Mouse (Mus musculus) retina, postnatal 7 days (tissue): ENCODE data around the gene H2al1c.
"Not testable (repeated sequence)": the region's sequence is repeated elsewhere in the genome, so short reads cannot be mapped to it uniquely, and the experiment has no call there.

Source experiments
- DNase-seq: peaks from one replicate; pipeline ENCODE4 v3.0.0-alpha.2; 2012; ENCODE audit warnings: low read depth, low spot score

H2al1c gene

DNA sequence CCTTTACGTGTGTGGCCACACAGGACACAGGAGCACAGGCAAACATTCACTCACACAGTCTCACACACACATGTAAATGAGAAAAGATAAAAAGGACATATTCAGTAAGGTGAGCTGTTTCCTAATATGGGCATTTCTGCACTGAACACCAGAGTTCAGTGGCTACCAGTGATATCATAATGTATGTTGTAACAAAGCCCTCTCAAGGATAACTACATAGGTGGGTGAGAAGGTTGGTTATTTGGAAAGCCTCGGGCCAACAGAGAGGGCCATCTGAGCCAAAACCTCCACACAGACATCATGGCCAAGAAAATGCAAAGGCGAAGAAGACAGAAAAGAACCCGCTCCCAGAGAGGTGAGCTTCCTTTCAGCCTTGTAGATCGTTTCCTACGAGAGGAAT, at the start of gene H2al1c:
TSS of gene H2al1c (plus strand) at position 301 of the 400 bp plus-strand sequence.
- not testable (repeated sequence) for DNase-seq

DNA sequence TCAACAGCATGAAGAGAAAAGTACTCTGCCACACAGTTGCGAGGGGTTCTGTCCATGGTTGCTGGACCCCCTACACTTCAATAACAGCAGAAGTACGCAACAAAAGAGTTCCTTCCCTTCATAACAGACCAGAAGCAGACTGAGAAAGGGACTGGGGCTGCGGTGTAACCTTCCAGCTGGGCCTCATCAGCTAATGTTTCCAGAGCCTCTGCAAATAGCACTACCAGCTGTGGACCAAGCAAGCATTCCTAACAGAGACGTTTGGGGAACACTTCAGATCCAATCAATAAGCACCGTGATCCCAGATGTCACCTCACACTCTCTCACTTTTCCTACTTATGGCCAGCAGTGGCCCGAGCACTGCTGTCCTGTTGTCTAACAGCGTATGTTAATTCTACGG, 40.5 kb upstream of the H2al1c start:
- DNase-seq, result no peak

DNA sequence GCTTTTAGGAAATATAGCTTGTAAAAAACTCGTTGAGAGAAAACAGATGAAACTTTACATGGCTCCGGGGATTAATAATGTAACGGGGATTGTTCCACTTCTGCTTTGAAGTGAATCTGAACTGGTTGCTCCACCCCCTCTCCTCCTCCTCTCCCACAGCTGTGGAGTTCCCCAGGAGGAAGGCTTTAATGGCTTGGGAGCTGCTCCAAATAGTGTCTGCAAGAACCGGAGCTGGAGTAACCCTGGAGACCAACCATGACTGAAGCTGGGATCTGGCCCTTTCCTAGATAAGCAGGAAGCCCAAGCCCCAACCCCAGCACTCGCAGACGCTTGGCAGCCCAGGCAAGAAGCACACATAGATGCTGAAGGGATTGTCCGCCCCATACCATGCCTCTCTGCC, 37.7 kb upstream of the H2al1c start:
- DNase-seq, result no peak

GRCm38 (mm10) chrX:11269074-11269473, 36.4 kb upstream of the H2al1c start:
- no peak for DNase-seq

DNA sequence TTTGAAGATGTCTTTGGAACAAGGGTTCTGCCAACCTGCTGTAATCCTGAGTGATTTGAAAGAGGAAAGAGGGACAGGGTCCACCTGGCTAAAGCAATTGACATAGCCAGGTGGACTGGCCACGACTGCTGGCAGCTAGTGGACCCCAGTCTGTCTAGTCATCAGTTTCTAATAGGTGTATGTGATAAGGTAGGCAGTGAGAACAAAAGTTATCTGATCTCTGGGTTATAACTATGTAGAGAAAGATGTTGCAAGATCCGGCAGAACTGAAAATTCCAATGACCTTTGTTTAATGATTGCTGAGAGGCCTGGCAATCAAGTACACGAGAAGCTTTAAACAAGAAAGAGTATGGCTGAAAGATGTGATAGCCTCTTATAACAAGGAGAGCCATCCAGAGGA, 32.3 kb upstream of the H2al1c start:
- no peak for DNase-seq

DNA sequence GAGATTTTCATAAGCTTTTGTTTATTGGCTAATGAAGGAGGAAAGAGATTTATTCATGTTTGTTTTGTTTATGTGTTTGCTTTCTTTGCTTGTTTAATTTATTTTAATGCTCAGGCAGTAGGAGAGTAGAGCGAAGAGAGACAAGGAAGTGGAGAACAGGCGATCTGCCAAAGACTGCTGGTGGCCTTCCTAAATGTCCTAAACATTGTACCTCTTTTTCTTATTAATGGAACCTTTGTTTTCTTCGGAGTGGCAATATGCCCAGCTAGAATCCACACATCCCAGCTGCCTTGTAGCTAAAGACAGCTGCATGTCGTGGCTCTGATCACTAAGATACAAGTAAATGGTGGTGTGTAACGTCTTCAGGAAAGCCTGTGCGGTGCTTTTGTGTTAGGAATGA, 28.4 kb upstream of the H2al1c start:
- DNase-seq, result no peak

- no peak for DNase-seq
Observed at GRCm38 (mm10) chrX:11280741-11281140, 24.7 kb upstream of the H2al1c start.

DNA sequence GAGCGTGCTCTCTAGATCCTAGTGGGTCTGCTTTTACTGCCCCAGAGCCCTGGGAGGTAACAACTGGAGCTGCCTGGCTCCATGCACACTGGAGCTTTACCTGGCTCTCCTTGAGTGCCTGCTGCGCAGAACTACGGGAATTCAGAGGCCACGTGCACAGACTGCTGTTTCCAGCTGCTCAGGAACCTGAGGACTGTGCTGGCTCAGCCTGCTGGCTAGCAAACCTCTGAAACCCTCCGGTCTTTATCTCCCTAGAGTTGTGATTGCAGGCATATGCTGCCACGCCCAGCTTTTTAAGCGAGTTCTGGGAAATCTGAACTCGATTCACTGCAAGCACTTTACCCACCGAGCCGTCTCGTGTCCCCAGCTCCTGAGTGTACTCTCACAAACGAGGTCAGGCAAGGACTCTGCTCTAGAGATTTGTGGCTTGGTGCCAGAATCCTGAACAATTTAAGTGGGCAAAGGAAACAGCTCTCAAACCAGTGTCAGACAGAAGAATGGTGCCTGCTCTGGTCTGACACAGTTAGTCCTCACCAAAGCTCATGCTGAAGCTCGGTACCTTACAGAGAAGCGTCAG, 17.1 kb upstream of the H2al1c start:
- no peak for DNase-seq

DNA sequence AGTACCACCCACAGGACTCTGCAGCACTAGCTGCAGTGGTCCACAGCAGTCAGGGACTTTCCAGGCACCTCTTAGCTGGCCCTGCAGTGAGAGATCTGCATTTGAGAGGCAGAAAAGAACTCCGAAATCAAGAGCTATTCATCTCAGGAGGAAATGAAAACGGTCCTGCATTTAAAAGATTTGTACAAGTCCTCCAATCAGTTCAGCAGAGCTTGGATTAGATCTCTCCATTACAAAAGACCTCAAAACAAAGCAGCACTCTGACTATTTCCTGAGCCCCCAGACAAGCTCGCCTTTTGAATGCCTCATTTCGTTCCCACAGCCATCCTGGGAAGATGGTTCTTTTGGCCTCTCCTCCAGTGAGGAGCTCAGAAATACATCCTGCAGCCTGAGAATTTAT, 16.2 kb upstream of the H2al1c start:
- DNase-seq, result no peak

GRCm38 (mm10) chrX:11298957-11299356, 6.5 kb upstream of the H2al1c start, which contains the start of gene H2al1a:
Gene H2al1a (plus strand): TSS chrX:11299257.
- not testable (repeated sequence) for DNase-seq

GRCm38 (mm10) chrX:11302132-11302531, 3.3 kb upstream of the H2al1c start, which contains the start of gene H2al1b:
Gene H2al1b (plus strand): TSS chrX:11302432.
- DNase-seq, result not testable (repeated sequence)

- not testable (repeated sequence) for DNase-seq
Observed at GRCm38 (mm10) chrX:11308524-11308923, 3.1 kb downstream of the H2al1c start, which contains the start of gene H2al1d. Gene H2al1d (plus strand): TSS chrX:11308824.

- DNase-seq, result not testable (repeated sequence)
Observed at GRCm38 (mm10) chrX:11311634-11312033, 6.2 kb downstream of the H2al1c start, which contains the start of gene H2al1e. Gene H2al1e (plus strand): TSS chrX:11311934.

DNA sequence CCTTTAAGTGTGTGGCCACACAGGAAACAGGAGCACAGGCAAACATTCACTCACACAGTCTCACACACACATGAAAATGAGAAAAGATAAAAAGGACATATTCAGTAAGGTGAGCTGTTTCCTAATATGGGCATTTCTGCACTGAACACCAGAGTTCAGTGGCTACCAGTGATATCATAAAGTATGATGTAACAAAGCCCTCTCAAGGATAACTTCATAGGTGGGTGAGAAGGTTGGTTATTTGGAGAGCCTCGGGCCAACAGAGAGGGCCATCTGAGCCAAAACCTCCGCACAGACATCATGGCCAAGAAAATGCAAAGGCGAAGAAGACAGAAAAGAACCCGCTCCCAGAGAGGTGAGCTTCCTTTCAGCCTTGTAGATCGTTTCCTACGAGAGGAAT, 9.4 kb downstream of the H2al1c start, which contains the start of gene H2al1f:
TSS of gene H2al1f (plus strand) at position 301 of the 400 bp plus-strand sequence.
- DNase-seq, result not testable (repeated sequence)

GRCm38 (mm10) chrX:11317956-11318355, 12.5 kb downstream of the H2al1c start, which contains the start of gene H2al1g:
Gene H2al1g (plus strand): TSS chrX:11318256.
- DNase-seq, result not testable (repeated sequence)

GRCm38 (mm10) chrX:11321192-11321591, 15.7 kb downstream of the H2al1c start, which contains the start of gene H2al1h:
Gene H2al1h (plus strand): TSS chrX:11321492.
- not testable (repeated sequence) for DNase-seq

GRCm38 (mm10) chrX:11324359-11324758, 18.9 kb downstream of the H2al1c start, which contains the start of gene H2al1i:
Gene H2al1i (plus strand): TSS chrX:11324659.
- not testable (repeated sequence) for DNase-seq

DNA sequence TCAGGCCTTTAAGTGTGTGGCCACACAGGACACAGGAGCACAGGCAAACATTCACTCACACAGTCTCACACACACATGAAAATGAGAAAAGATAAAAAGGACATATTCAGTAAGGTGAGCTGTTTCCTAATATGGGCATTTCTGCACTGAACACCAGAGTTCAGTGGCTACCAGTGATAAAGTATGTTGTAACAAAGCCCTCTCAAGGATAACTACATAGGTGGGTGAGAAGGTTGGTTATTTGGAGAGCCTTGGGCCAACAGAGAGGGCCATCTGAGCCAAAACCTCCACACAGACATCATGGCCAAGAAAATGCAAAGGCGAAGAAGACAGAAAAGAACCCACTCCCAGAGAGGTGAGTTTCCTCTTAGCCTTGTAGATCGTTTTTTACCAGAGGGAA, 22.1 kb downstream of the H2al1c start, which contains the start of gene H2al1j:
TSS of gene H2al1j (plus strand) at position 301 of the 400 bp plus-strand sequence.
- not testable (repeated sequence) for DNase-seq

- DNase-seq, result no peak
Observed at GRCm38 (mm10) chrX:11345762-11346161, 40.3 kb downstream of the H2al1c start.

GRCm38 (mm10) chrX:11346756-11347155, 41.3 kb downstream of the H2al1c start:
- no peak for DNase-seq
